Mouse (Mus musculus) intestine, embryonic 14.5 days (tissue): ENCODE results near the gene C1s2. TPM values are rescaled to one million over a fixed set of nuclear protein-coding genes. Genes with fewer than 3 reads are reported as not detected.
"Not testable (repeated sequence)": the region's sequence is repeated elsewhere in the genome, so short reads cannot be mapped to it uniquely, and the experiment has no call there.

Source experiments
- ATAC-seq: fragments of 200-750 bp; cut with Nextera tagmentation; replicated peaks from 2 replicates; pipeline ENCODE4 v1.8.0; 2017; ENCODE audit warnings: low read depth, moderate number of reproducible peaks, moderate TSS enrichment, moderate library complexity; ENCODE audit not compliant: low FRiP score, low TSS enrichment
- DNase-seq: peaks from one replicate; pipeline ENCODE4 v3.0.0-alpha.2; 2018; ENCODE audit warnings: low spot score
- H3K27ac ChIP-seq: fragments of 300-500 bp; sonication (generic); 2 replicates; pipeline ENCODE4 v1.5.1; 2014; ENCODE audit warnings: low read depth, mild to moderate bottlenecking, control low read depth
- H3K27me3 ChIP-seq: fragments of 300-500 bp; sonication (generic); replicated peaks from 2 replicates; pipeline ENCODE4 v1.6.1; 2014; ENCODE audit warnings: low read length, control low read depth; ENCODE audit not compliant: control insufficient read depth, insufficient read depth
- H3K36me3 ChIP-seq: fragments of 300-500 bp; sonication (generic); 2 replicates; pipeline ENCODE4 v1.6.1; 2014; ENCODE audit warnings: low read length, control low read depth; ENCODE audit not compliant: control insufficient read depth, insufficient read depth
- H3K4me1 ChIP-seq: fragments of 300-500 bp; sonication (generic); replicated peaks from 2 replicates; pipeline ENCODE4 v1.6.1; 2014; ENCODE audit warnings: low read length, control low read depth, mixed read lengths; ENCODE audit not compliant: control insufficient read depth, insufficient read depth
- H3K4me2 ChIP-seq: fragments of 300-500 bp; sonication (generic); 2 replicates; pipeline ENCODE4 v1.6.1; 2014; ENCODE audit warnings: low read length
- H3K4me3 ChIP-seq: fragments of 300-500 bp; sonication (generic); 2 replicates; pipeline ENCODE4 v1.5.1; 2014; ENCODE audit warnings: low read depth, low read length, control low read depth, mixed read lengths
- H3K9ac ChIP-seq: fragments of 300-500 bp; sonication (generic); 2 replicates; pipeline ENCODE4 v1.6.1; 2014; ENCODE audit warnings: mild to moderate bottlenecking, low read length
- H3K9me3 ChIP-seq: fragments of 300-500 bp; sonication (generic); 2 replicates; pipeline ENCODE4 v1.6.1; 2016; ENCODE audit warnings: low read length, control low read depth; ENCODE audit not compliant: control insufficient read depth
- WGBS: fragments of 180-500 bp; shearing (Covaris S2); extraction: QIAGEN DNeasy Blood & Tissue Kit; methylation state at CpG from one replicate; pipeline ENCODE4 v1.1.7; 2014; 5-methylcytosine and 5-hydroxymethylcytosine counted together
- polyA plus RNA-seq: library from polyadenylated mRNA; unstranded; fragments of >200 nt; fragmentation: Nextera tagmentation; extraction: Ambion mirVana; gene quantifications from 2 replicates; pipeline ENCODE4 v1.2.1, GENCODE M21; 2014

Gene C1s2
- polyA plus RNA-seq = not detected in 2 replicates

DNA sequence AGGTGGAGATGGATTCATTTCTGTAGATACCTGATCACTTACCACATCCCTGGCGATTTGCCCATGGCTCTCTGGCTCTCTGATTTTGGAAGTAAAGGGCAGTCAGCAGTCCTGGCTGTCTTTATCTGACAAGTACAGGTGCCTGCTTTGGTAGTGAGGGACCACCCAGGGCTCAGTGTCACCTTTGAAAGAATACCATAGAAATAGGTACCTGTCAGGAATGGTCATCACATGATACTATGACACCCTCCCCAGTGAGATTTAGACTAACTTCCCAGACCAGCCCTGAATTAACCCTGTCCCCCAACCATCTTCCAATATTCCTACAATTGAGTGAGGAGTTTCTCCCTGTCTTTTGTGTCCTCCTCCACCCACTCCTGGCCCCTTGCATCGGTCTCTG is at the start of gene C1s2:
Gene C1s2 (minus strand): TSS at position 101 of the 400 bp plus-strand sequence.
- not testable (repeated sequence) for H3K4me2 ChIP-seq, H3K9me3 ChIP-seq, H3K4me1 ChIP-seq, H3K27me3 ChIP-seq, H3K4me3 ChIP-seq, H3K27ac ChIP-seq, ATAC-seq, DNase-seq, H3K36me3 ChIP-seq, H3K9ac ChIP-seq
- 85% methylated on average over 2 of the region's 2 CpGs for WGBS

DNA sequence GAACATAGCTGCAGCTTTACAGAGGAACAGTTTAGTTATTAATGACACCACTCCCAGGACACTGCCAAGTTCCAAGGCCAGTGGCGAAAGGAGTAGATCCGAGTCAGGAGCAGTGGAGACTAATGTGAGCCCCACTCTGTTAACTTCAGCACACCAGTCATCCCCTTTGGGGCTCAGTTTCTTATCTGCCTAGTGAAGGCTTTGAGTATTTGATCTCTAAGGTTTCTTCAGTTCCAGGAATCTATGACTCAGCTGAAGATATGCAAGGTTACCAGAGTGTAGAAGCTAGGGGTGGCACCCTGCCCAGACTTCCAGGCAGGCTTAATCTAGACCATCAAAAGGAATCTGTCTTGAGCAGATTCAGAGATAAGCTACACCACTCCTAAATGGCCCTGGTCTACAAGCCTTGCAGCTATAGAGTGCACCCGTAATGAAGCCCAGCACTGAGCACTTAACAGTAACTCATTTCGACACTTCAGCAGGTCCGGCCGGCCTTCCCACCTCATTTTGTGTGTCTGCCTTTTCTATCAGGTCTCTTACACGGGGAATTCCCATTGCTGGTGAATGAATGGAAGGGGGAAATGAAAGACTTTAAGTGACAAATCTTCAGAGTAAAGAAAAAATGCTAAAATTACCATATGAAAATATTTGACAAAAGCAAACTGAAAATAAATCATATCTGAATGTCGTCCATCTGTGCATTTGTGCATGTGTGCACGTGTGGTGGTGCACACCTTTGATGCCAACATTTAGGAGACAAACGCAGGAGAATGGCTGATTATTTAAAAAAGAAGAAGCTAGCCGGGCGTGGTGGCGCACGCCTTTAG is 47.9 kb upstream of the C1s2 start:
- ATAC-seq (no peak; the same call in 1 of the 2 replicates), DNase-seq (no peak)
- 72% methylated on average over 14 of the region's 14 CpGs for WGBS
- no peak overlapping the region for H3K4me3 ChIP-seq
- no peak overlapping the region for H3K9ac ChIP-seq
- no peaks in the 10 kb centered on the region for H3K9me3 ChIP-seq
- no peaks in the 10 kb centered on the region for H3K4me1 ChIP-seq
- H3K27ac ChIP-seq = no peak overlapping the region
- no peaks in the 10 kb centered on the region for H3K36me3 ChIP-seq
- no peaks in the 10 kb centered on the region for H3K27me3 ChIP-seq
- no peak overlapping the region for H3K4me2 ChIP-seq

GRCm38 (mm10) chr6:124682291-124682690 is 46.4 kb upstream of the C1s2 start:
- not testable (repeated sequence) for ATAC-seq, H3K4me3 ChIP-seq, H3K9me3 ChIP-seq, H3K9ac ChIP-seq, H3K4me1 ChIP-seq, H3K36me3 ChIP-seq, H3K4me2 ChIP-seq, H3K27ac ChIP-seq, H3K27me3 ChIP-seq, DNase-seq
- 71% methylated on average over 6 of the region's 6 CpGs for WGBS

DNA sequence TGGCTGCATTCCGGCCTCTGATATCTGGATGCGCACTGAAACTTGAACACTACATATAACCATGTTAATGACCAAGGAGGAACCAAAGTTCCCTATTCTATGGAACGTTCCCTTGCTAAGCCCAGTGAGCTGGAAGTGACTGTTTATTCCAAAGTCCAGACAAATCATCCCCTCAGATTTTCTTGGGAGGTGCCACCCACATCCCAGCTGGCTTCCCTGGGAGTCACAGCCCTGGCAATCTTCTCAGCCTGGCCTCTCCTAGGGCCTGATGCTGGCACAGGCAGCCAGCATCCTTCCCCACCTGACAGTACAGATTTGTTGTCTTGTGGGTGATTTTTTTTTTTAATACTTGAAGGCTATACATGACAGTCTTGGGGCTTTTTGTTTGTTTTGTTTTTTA is 43.6 kb upstream of the C1s2 start:
- 84% methylated on average over 3 of the region's 3 CpGs for WGBS
- peaks cover 7% of the 10 kb centered on the region for H3K36me3 ChIP-seq
- H3K9ac ChIP-seq = no peak overlapping the region
- no peak overlapping the region for H3K27ac ChIP-seq
- no peaks in the 10 kb centered on the region for H3K4me1 ChIP-seq
- ATAC-seq = no peak
- DNase-seq = no peak
- H3K9me3 ChIP-seq = no peaks in the 10 kb centered on the region
- H3K4me2 ChIP-seq = no peak overlapping the region
- H3K4me3 ChIP-seq = no peak overlapping the region
- H3K27me3 ChIP-seq = no peaks in the 10 kb centered on the region

- H3K4me3 ChIP-seq = no peak overlapping the region
- no peaks in the 10 kb centered on the region for H3K9me3 ChIP-seq
- ATAC-seq = no peak
- H3K4me1 ChIP-seq = no peaks in the 10 kb centered on the region
- WGBS = 87% methylated on average over 7 of the region's 7 CpGs
- peaks cover 7% of the 10 kb centered on the region for H3K36me3 ChIP-seq
- no peak overlapping the region for H3K4me2 ChIP-seq
- no peak overlapping the region for H3K9ac ChIP-seq
- no peaks in the 10 kb centered on the region for H3K27me3 ChIP-seq
- no peak for DNase-seq
- H3K27ac ChIP-seq = no peak overlapping the region
These were observed 42.9 kb upstream of the C1s2 start for GRCm38 (mm10) chr6:124678769-124679168.

- no peak for ATAC-seq
These were observed 40.3 kb upstream of the C1s2 start for GRCm38 (mm10) chr6:124676171-124676570.

GRCm38 (mm10) chr6:124674591-124674990 is 38.7 kb upstream of the C1s2 start:
- Histone ChIP-seq H3K4me3 (no peak overlapping the region), H3K27ac (no peak overlapping the region), H3K4me1 (no peaks in the 10 kb centered on the region), H3K9ac (no peak overlapping the region), H3K27me3 (no peaks in the 10 kb centered on the region), H3K4me2 (no peak overlapping the region), H3K36me3 (peaks cover 7% of the 10 kb centered on the region), H3K9me3 (no peaks in the 10 kb centered on the region)
- 89% methylated on average over 7 of the region's 7 CpGs for WGBS
- DNase-seq = no peak
- ATAC-seq = no peak

More at GRCm38 (mm10) chr6:124676171-124676570, 40.3 kb upstream of the C1s2 start:
- Histone ChIP-seq H3K4me1 (no peaks in the 10 kb centered on the region), H3K36me3 (peaks cover 7% of the 10 kb centered on the region), H3K9ac (no peak overlapping the region), H3K4me3 (no peak overlapping the region), H3K27me3 (no peaks in the 10 kb centered on the region), H3K27ac (no peak overlapping the region), H3K9me3 (no peaks in the 10 kb centered on the region), H3K4me2 (no peak overlapping the region)
- 85% methylated on average over 6 of the region's 6 CpGs for WGBS
- no peak for DNase-seq

DNA sequence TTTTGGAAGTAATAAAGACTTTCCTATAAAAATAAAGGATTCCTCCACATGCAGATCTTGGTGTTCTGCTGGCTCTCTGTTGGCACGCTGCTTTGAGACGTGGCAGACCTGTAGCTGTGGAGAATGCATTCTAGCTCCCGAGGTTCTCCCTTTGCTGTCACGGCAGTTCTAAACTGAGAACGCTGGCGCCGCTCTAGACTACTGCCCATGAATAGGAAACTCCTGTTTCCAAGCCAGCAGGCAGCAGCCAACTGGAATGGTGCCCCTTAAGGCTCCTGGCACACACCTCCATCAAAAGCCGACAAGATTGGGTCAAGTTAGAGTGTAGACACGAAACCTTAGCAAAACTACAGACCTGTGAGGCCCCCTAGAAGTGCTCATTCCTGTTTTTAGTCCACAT is 37.7 kb upstream of the C1s2 start:
- H3K9ac ChIP-seq = no peak overlapping the region
- WGBS = 95% methylated on average over 9 of the region's 9 CpGs
- H3K27me3 ChIP-seq = no peaks in the 10 kb centered on the region
- no peak overlapping the region for H3K4me3 ChIP-seq
- H3K9me3 ChIP-seq = no peaks in the 10 kb centered on the region
- no peaks in the 10 kb centered on the region for H3K4me1 ChIP-seq
- no peak for ATAC-seq
- H3K36me3 ChIP-seq = peaks cover 7% of the 10 kb centered on the region
- H3K27ac ChIP-seq = no peak overlapping the region
- no peak overlapping the region for H3K4me2 ChIP-seq
- DNase-seq = no peak

- 58% methylated on average over 6 of the region's 6 CpGs for WGBS
- ATAC-seq (no peak), DNase-seq (no peak)
- Histone ChIP-seq H3K4me1 (no peaks in the 10 kb centered on the region), H3K4me3 (no peak overlapping the region), H3K9ac (no peak overlapping the region), H3K27ac (no peak overlapping the region), H3K36me3 (peaks cover 7% of the 10 kb centered on the region), H3K4me2 (no peak overlapping the region), H3K9me3 (no peaks in the 10 kb centered on the region), H3K27me3 (no peaks in the 10 kb centered on the region)
These were observed 36.2 kb upstream of the C1s2 start for GRCm38 (mm10) chr6:124672100-124672499.
